ENCODE assay signal across 8 mouse cellular contexts in genomic region chr17:88256599-88257544, GRCm38 (mm10).
DNase-seq lines count a peak whose midpoint lies in the region; ATAC-seq and TF ChIP-seq lines count a peak whose summit lies in the region.

No protein-coding gene starts in this region.

- no peak for TF ChIP-seq POLR2A in CH12.LX (IDR thresholded peaks at IDR 0.05; ENCODE audit: low read depth, low read length)

- 2% methylated on average over 18 of the region's 18 CpGs for WGBS in forebrain, embryonic 15.5 days
- 4% methylated on average over 18 of the region's 18 CpGs for WGBS in liver, postnatal 0 days (ENCODE audit: insufficient replicate concordance)
- 2% methylated on average over 18 of the region's 18 CpGs for WGBS in neural tube, embryonic 14.5 days

- TF ChIP-seq EP300 in CH12.LX (IDR thresholded peaks at IDR 0.05; ENCODE audit: low read length), result 0 out of 2 replicates have a peak, but pooled peaks have one; percentile 10
- TF ChIP-seq EP300 in liver, postnatal 0 days (IDR thresholded peaks at IDR 0.05; ENCODE audit: low read depth), result no peak

- intact Hi-C loops in heart, postnatal 14 days (cut with DNase I), result loop anchor here (2.0 to 5.0 kb wide), 5 partner anchors 48 to 385 kb away; partner anchors contain the start of gene Foxn2

- peak overlapping the region; percentile 71 for H3K4me2 ChIP-seq in CH12.LX (ENCODE audit: insufficient read depth, low read depth, poor library complexity, severe bottlenecking)
- H3K4me2 ChIP-seq in forebrain, embryonic 15.5 days (replicated peaks), result peak overlapping the region; percentile 99
- H3K4me2 ChIP-seq in liver, postnatal 0 days (ENCODE audit: low read depth, low read length), result peak overlapping the region; percentile 100
- H3K4me2 ChIP-seq in neural tube, embryonic 14.5 days (ENCODE audit: low read depth, low read length), result peak overlapping the region; percentile 76

- no peaks in the 10 kb centered on the region for H3K9me3 ChIP-seq in CH12.LX (replicated peaks; ENCODE audit: low read length)
- H3K9me3 ChIP-seq in forebrain, embryonic 15.5 days, result no peaks in the 10 kb centered on the region
- H3K9me3 ChIP-seq in liver, postnatal 0 days (ENCODE audit: low read length), result no peaks in the 10 kb centered on the region
- no peaks in the 10 kb centered on the region for H3K9me3 ChIP-seq in neural tube, embryonic 14.5 days (ENCODE audit: control insufficient read depth, low read length)

- in situ Hi-C loops in CH12.LX (cut with MboI; ENCODE audit: low pct_ligation_motif_present, low pct_unique_long_range_greater_than_20kb, low sequenced_read_pairs), result loop anchor here (5.0 to 25.0 kb wide), 3 partner anchors 130 to 380 kb away; no protein-coding TSS in a partner anchor

- peak; percentile 71 for DNase-seq in CH12.LX (ENCODE audit: extremely low read depth)
- peak; percentile 74 to 78 for DNase-seq in heart, postnatal 14 days
- peak; percentile 64 for DNase-seq in layer of hippocampus, adult 11-12 months (ENCODE audit: low spot score)
- peak; percentile 53 for DNase-seq in liver, postnatal 0 days
- DNase-seq in thymus, postnatal 4 days, result peak; percentile 35

- TF ChIP-seq RAD21 in CH12.LX (IDR thresholded peaks at IDR 0.05; ENCODE audit: low read depth, low read length), result peak; percentile 95

- H3K9ac ChIP-seq in CH12.LX (ENCODE audit: insufficient read depth, low read depth), result peak overlapping the region; percentile 93
- peak overlapping the region; percentile 96 for H3K9ac ChIP-seq in forebrain, embryonic 15.5 days (replicated peaks)
- peak overlapping the region; percentile 74 for H3K9ac ChIP-seq in liver, postnatal 0 days (replicated peaks)
- H3K9ac ChIP-seq in neural tube, embryonic 14.5 days (replicated peaks; ENCODE audit: low read depth, low read length), result peak overlapping the region; percentile 94

- dilution Hi-C loops in CH12.LX (cut with MboI; ENCODE audit: extremely low pct_ligation_motif_present, extremely low pct_unique_long_range_greater_than_20kb, low sequenced_read_pairs), result no loop called here

- H3K4me1 ChIP-seq in CH12.LX (ENCODE audit: control insufficient read depth in 1 of 2, insufficient read depth in 2 of 2), result peaks cover 0 to 25% of the 10 kb centered on the region in 2 experiments; a peak in 2 of 4 replicates
- peaks cover 6% of the 10 kb centered on the region for H3K4me1 ChIP-seq in brown adipose tissue, adult 24 weeks (ENCODE audit: control insufficient read depth, insufficient read depth, insufficient read length, low read length)
- peaks cover 23% of the 10 kb centered on the region for H3K4me1 ChIP-seq in forebrain, embryonic 15.5 days
- peaks cover 13% of the 10 kb centered on the region for H3K4me1 ChIP-seq in liver, postnatal 0 days (ENCODE audit: insufficient read depth)
- no peaks in the 10 kb centered on the region; the same call in 1 of the 2 replicates for H3K4me1 ChIP-seq in neural tube, embryonic 14.5 days (ENCODE audit: control insufficient read depth, insufficient read depth, low read length)

- no peaks in the 10 kb centered on the region for H3K36me3 ChIP-seq in CH12.LX (replicated peaks in 1 of 2; ENCODE audit: control insufficient read depth in 1 of 2, insufficient read depth in 1 of 2, low read length in 1 of 2)
- H3K36me3 ChIP-seq in forebrain, embryonic 15.5 days, result no peaks in the 10 kb centered on the region
- H3K36me3 ChIP-seq in liver, postnatal 0 days (replicated peaks; ENCODE audit: insufficient read depth, low read length), result no peaks in the 10 kb centered on the region
- no peaks in the 10 kb centered on the region for H3K36me3 ChIP-seq in neural tube, embryonic 14.5 days (ENCODE audit: control insufficient read depth, insufficient read depth, low read length)

- peak overlapping the region; percentile 52 to 72 (median 69) for H3K4me3 ChIP-seq in CH12.LX (replicated peaks in 1 of 3; ENCODE audit: low read depth in 2 of 3, low read length in 2 of 3, poor library complexity in 1 of 3)
- H3K4me3 ChIP-seq in brown adipose tissue, adult 24 weeks (ENCODE audit: insufficient read depth, low read depth, low read length), result peak overlapping the region; percentile 70
- H3K4me3 ChIP-seq in forebrain, embryonic 15.5 days, result peak overlapping the region; percentile 81
- peak overlapping the region; percentile 69 for H3K4me3 ChIP-seq in liver, postnatal 0 days (ENCODE audit: low read depth, low read length)
- peak overlapping the region; percentile 56 for H3K4me3 ChIP-seq in neural tube, embryonic 14.5 days (ENCODE audit: low read depth, low read length)

- no peaks in the 10 kb centered on the region for H3K79me2 ChIP-seq in CH12.LX (replicated peaks; ENCODE audit: control insufficient read depth, extremely low read depth, insufficient read depth, poor library complexity, severe bottlenecking)

- peak; percentile 50 to 92; a peak in 3 of 4 replicates for TF ChIP-seq CTCF in CH12.LX (conservative IDR thresholded peaks at IDR 0.05 in 1 of 2, IDR thresholded peaks at IDR 0.05 in 1 of 2; ENCODE audit: low read depth in 2 of 2, low read length in 2 of 2)
- TF ChIP-seq CTCF in liver, postnatal 0 days (IDR thresholded peaks at IDR 0.05; ENCODE audit: low read depth), result peak; percentile 80

- peak; percentile 77 for ATAC-seq in forebrain, embryonic 15.5 days (replicated peaks)
- peak; percentile 85 for ATAC-seq in liver, postnatal 0 days
- ATAC-seq in neural tube, embryonic 14.5 days (ENCODE audit: low read depth), result peak; percentile 69

- peak overlapping the region; percentile 41 for H3K27ac ChIP-seq in CH12.LX (ENCODE audit: insufficient read depth, low read depth)
- peak overlapping the region; percentile 93 for H3K27ac ChIP-seq in brown adipose tissue, adult 24 weeks (replicated peaks; ENCODE audit: low read depth, low read length)
- peak overlapping the region; percentile 94 for H3K27ac ChIP-seq in forebrain, embryonic 15.5 days (replicated peaks)
- peak overlapping the region; percentile 66 for H3K27ac ChIP-seq in liver, postnatal 0 days (ENCODE audit: low read depth)
- peak overlapping the region; percentile 97 for H3K27ac ChIP-seq in neural tube, embryonic 14.5 days (ENCODE audit: low read depth, low read length)

- H3K27me3 ChIP-seq in CH12.LX (replicated peaks), result no peaks in the 10 kb centered on the region
- H3K27me3 ChIP-seq in forebrain, embryonic 15.5 days, result no peaks in the 10 kb centered on the region
- H3K27me3 ChIP-seq in liver, postnatal 0 days (ENCODE audit: insufficient read depth, low read length), result no peaks in the 10 kb centered on the region
- no peaks in the 10 kb centered on the region for H3K27me3 ChIP-seq in neural tube, embryonic 14.5 days (ENCODE audit: control insufficient read depth, insufficient read depth, low read length)

TF ChIP-seq in CH12.LX, 34 proteins besides CTCF, POLR2A, EP300 and RAD21 (continues in another document):
- TF ChIP-seq MXI1 (IDR thresholded peaks at IDR 0.05; ENCODE audit: low read depth, low read length) (no peak; the same call in 1 of the 2 replicates), NRF1 (IDR thresholded peaks at IDR 0.05; ENCODE audit: low read depth, low read length) (no peak), TCF12 (IDR thresholded peaks at IDR 0.05; ENCODE audit: low read depth, low read length) (peak; percentile 23; the same call in 1 of the 2 replicates), MYC (IDR thresholded peaks at IDR 0.05; ENCODE audit: low read depth, low read length) (0 out of 2 replicates have a peak, but pooled peaks have one; percentile 16), ETS1 (conservative IDR thresholded peaks at IDR 0.05; ENCODE audit: low read depth, low read length) (0 out of 2 replicates have a peak, but pooled peaks have one; percentile 6), USF1 (IDR thresholded peaks at IDR 0.05; ENCODE audit: low read depth, low read length) (no peak), ELF1 (IDR thresholded peaks at IDR 0.05; ENCODE audit: low read depth, low read length) (0 out of 2 replicates have a peak, but pooled peaks have one; percentile 22), UBTF (IDR thresholded peaks at IDR 0.05; ENCODE audit: low read depth, low read length) (no peak), MAX (IDR thresholded peaks at IDR 0.05; ENCODE audit: low read length) (no peak), ZKSCAN1 (IDR thresholded peaks at IDR 0.05; ENCODE audit: borderline replicate concordance, low read depth, low read length) (no peak), E2F4 (IDR thresholded peaks at IDR 0.05; ENCODE audit: insufficient replicate concordance, low read depth, low read length) (no peak), JUND (conservative IDR thresholded peaks at IDR 0.05; ENCODE audit: low read depth, low read length) (no peak; the same call in 1 of the 2 replicates), TBP (conservative IDR thresholded peaks at IDR 0.05; ENCODE audit: low read depth, low read length) (no peak), ZC3H11A (IDR thresholded peaks at IDR 0.05; ENCODE audit: low read depth, low read length) (peak; percentile 72), POLR2AphosphoS2 (IDR thresholded peaks at IDR 0.05; ENCODE audit: low read depth, low read length) (no peak), IRF4 (IDR thresholded peaks at IDR 0.05; ENCODE audit: low read depth, low read length) (peak; percentile 49; the same call in 1 of the 2 replicates), PAX5 (IDR thresholded peaks at IDR 0.05; ENCODE audit: low read length) (no peak), RCOR1 (conservative IDR thresholded peaks at IDR 0.05; ENCODE audit: low read depth, low read length) (no peak), NELFE (IDR thresholded peaks at IDR 0.05; ENCODE audit: low read depth, low read length) (peak; percentile 54; the same call in 1 of the 2 replicates), KAT2A (IDR thresholded peaks at IDR 0.05; ENCODE audit: insufficient replicate concordance, low read length) (no peak), MAFK (IDR thresholded peaks at IDR 0.05; ENCODE audit: insufficient replicate concordance, low read length) (no peak), MEF2A (IDR thresholded peaks at IDR 0.05; ENCODE audit: borderline replicate concordance, low read depth, low read length) (0 out of 2 replicates have a peak, but pooled peaks have one; percentile 31), CHD1 (IDR thresholded peaks at IDR 0.05; ENCODE audit: low read depth, low read length) (no peak), SIN3A (IDR thresholded peaks at IDR 0.05; ENCODE audit: low read length) (0 out of 2 replicates have a peak, but pooled peaks have one; percentile 10), BHLHE40 (IDR thresholded peaks at IDR 0.05; ENCODE audit: low read depth, low read length) (peak; percentile 45; the same call in 1 of the 2 replicates), CHD2 (IDR thresholded peaks at IDR 0.05; ENCODE audit: low read length) (no peak), ZMIZ1 (IDR thresholded peaks at IDR 0.05; ENCODE audit: low read depth, low read length) (no peak; the same call in 1 of the 2 replicates), USF2 (conservative IDR thresholded peaks at IDR 0.05; ENCODE audit: low read depth, low read length) (no peak), SMC3 (IDR thresholded peaks at IDR 0.05; ENCODE audit: low read depth, low read length) (peak; percentile 89), GABPA (IDR thresholded peaks at IDR 0.05; ENCODE audit: insufficient replicate concordance, low read depth, low read length) (no peak)

Comparison
In these comparisons a context has a peak if more than half of its experiments do, and no peak if none do; other contexts are left out.
1. Peak in every context shown above with its lines: DNase-seq, ATAC-seq, H3K4me3 ChIP-seq and H3K27ac ChIP-seq.
2. H3K27ac ChIP-seq: peak in every context shown above with its lines; median percentile 97 in neural tube, embryonic 14.5 days; 94 in forebrain, embryonic 15.5 days; 93 in brown adipose tissue, adult 24 weeks; 66 in liver, postnatal 0 days; 41 in CH12.LX.